Mouse (Mus musculus): ENCODE measurements around the gene Nrip3.

Nrip3 gene

DNA sequence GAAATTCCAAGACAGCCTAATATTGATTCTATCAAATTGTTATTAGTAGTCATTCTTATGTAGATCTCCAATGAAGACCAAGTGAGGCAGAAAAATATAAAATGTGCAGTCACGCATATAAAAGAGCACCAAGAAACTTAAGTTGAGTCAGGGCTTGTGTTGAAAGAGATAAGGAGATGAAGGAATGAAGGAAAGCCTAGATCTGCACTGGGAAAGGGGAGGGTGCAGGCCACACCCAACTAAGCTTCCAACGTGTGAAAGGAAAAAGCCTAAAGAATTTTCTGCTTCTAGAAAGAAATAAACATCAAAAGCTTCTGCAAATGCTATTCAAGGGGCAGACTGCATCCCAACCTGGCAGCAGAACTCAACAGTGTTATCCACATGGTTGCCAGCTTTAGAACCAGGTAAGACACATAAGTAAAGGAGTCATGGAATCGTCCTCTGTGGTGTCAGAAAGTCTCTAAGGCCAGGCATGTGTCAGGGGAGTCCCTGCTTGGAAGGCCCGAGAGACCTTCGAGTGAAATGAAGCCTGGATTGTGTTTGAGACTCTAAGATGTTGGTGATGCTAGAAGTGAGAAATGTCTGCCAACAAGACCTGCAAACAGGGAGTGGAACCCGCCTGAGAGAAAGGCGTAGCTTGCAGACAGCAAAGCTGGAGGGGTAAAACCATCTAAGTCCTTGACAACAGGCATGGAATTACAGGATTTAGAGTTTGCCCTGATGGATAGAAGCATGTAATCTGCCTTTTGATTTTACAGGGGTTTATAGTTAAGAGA is 14.1 kb downstream of the Nrip3 start:
- DNase-seq (ENCODE audit: low spot score) = no peak

DNA sequence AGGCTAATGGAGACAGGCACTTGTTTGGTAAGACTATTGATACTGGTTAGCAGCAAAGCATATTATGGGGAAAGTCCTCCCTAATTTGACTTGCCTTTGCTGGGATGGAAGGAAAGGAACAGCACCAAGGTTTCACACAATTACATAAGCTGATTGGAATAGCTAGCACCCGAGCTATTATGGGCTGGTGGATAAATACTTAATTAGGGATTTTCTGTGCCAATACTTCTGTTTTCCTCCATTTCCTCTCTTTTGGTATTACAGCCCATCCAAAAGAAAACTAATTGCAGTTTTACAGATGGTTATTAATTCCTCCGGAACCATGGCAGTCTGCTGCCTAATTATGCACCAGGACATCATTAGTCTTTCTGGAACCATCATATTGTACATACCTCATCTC is 17.8 kb downstream of the Nrip3 start:
- no peak for DNase-seq (ENCODE audit: low spot score)

DNA sequence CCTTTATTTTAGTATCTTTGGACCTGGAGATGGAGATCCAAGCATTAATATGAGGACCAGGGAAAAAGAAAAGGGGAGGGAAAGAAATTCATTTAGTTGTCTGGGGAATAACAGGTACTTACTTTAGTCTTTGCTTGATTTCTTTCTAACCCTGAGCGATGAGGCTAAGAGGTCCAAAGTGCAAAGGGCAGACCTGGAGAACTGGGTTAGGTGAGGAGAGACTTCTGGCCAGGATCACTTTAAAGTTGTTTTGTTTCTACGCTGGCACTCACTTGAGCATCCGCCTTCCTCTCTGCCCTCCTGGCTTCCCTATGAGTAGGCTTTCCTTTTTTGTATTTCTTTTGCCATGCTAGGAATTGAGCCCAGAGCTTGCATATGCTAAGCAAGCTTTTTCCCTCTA is 25.5 kb downstream of the Nrip3 start:
- no peak for DNase-seq (ENCODE audit: low spot score)

DNA sequence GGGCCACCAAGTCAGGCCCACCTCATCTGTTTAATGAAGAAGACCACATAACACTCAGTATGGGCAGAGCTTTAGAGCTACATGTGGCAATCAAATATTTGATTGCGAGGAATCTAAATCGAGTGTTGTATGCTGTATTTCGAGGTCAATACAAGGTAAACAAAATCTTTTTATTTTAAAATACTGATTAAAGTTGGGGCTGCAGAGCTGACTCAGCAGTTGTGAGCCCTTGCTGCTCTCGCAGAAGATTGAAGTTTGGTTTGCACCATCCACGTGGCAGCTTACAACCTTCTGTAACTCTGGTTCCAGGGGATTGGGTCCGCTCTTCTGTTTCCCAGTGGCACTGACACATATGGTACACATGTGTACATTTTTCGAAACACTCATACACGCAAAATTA is 27.8 kb downstream of the Nrip3 start:
- DNase-seq (ENCODE audit: low spot score) = no peak

DNA sequence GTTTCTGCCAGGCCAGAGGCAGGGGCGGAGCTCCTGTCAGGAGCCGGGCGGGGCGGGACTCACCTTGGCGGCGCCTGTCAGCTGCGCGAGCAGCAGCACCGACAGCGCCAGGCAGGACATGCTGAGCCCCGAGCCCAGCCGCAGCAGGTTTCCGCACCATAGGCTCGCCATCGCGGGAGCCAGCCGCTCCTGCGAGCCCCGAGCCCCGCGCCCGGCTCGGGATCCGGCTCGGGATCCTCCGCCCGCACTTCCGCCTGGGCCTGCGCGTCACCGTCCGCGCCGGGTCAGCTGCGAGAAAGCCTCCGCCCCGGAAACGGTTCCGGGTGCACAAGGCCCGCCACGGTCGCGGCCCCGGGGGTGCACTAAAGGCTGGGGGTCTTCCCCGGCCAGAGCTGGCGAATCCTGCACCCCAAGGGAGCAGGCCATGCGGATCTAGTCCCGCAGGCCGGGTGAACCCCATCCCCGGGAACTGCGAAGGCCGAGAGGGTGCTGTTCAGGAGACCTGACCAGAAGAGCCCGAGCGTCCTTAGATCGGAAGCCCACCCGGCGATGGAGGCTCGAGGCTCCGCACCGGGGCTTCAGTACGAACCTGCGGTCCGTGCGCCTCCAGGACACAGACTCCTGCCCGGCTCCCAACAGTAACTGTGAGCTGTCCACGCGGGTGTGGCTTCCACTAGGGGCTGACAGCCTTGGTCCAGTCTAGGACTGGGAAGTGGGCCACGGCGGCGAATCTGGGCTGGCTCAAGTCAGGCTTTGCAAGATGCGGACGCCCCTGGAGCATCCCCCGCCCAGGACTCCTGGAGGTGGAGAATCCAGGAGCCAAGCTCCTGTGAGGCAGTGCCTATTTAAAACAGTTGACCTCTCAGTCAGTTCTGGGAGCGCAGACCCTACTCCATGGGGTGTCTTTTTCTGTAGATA is 29.6 kb downstream of the Nrip3 start, which contains the start of gene Tmem9b:
Gene Tmem9b, minus strand, starts transcription at position 868 of the 918 bp plus-strand sequence.
- peak; percentile 84 for DNase-seq (ENCODE audit: low spot score)

DNA sequence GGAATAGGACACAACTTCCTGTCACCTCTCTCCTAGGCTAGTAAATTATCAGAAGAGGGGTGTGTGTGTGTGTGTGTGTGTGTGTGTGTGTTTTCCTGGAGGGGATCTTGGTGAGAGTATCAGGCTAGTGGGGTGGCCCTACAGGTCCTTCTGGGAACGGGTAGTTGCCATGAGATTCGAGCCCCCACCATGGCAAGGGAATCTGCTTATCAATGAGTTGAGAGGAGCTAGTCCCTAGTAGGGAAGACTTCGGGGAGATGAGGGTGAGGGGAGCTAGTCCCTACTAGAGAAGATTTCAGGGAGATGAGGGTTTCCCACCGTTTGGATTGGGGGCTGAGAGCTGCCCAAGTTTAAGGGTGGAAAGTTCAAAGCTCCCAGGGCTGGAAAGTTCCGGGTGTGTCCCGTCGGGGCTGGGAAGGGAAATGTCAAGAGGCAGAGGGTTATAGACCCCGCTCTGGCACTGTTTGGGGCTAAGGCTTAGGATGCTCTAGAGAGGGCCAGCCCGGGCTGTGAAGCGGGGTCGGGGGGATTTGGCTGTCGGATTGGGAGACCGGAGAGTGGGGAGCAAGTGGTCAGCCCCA is 30.3 kb downstream of the Nrip3 start:
- no peak for DNase-seq (ENCODE audit: low spot score)

DNA sequence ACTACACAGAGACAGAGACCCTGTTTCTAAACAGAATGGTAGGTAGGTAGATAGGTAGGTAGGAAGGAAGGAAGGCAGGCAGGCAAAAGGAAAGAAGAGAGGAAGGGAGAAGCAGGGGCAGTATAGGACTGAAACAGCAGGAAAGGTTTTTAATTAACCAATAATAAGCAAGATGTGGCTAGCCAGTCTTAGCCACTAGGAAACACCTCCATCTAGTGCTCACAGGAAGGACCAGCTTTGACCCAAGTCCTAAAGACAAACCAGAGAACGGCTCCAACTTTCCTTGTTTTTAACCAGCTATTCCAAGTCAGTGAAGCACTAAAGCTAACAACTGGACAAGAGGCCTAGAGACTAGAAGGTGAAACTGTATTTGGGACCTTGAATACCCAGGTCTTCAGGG is 34.1 kb downstream of the Nrip3 start:
- no peak for DNase-seq (ENCODE audit: low spot score)

DNA sequence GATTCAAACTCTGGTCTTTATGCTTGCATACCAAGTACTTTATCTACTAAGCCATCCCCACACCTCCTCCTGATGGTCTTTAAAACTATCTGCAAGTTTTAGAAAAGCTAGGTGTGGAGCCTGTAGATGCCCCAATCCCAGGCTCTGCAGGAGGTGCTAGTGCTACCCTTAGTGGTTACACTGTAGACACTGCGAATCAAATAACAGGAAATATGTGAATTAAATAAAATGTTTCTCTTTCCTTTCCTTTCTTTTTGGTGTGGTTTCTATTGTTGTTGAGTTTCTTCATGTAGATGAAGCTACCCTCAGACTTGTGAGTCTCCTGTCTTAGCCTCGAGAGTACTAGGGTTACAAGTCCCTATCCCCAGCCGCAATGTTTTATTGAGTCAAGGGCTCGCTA is 40.1 kb downstream of the Nrip3 start:
- no peak for DNase-seq (ENCODE audit: low spot score)

DNA sequence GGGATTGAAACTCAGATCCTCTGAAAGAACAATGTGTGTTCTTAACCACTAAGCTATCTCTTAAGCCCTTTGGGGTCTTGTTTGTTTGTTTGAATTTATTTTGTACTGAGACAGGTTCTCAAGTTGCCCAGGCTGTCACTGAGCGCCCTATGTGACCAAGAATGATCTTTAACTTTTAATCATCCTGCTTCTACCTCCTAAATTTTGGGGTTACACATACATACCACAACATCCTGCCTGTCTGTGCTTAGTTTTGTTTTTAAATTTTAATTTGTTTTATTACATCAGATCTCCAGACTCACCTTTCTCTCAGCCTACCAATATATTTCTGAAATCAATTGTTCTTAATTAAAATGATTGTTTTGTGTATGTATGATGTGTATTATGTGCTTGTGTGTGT is 40.8 kb downstream of the Nrip3 start:
- DNase-seq (ENCODE audit: low spot score) = no peak

DNA sequence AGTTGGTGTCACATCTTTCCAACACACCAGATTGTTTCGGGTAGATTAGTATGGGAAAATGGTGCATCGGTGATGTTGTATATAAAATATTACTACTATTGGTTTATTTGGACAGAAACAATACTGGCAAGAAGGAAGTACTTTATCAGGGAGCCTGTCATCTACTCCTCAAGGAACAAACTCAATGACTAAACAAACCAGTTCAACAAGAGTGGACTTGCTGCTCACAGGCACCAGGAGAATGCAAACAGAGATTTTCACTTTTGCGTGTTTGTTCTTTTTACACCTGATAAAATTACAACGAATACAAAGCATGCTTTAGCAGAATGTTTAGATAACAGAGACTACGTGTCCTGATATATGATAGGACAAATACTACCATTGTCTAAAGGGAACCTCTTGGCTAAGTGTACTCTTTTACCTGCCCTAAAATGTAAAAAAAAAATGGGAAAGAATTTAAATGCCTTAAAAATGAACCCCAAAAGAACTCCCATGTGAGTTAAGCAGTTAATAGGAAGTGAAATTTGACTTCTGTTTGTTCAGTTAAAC is 41.9 kb downstream of the Nrip3 start:
- DNase-seq (ENCODE audit: low spot score) = no peak

DNA sequence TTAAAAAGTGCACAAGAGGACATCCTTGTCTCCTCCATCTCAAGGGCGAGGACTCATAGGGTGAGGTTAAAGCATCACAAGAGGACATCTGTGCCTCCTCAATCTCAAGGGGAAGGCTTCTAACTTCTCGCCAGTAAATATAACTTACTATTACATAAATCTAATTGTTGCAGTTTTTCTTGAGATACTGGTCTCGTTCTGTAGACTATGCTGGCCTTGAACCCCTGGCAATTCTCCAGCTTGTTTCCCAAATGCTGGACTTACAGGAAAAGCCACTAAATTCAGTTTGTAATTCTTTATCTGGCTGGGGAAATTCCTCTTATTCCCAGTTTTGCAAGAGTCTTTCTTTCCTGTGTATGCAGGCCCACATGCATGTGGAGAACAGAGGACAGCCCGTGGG is 47.0 kb downstream of the Nrip3 start:
- DNase-seq (ENCODE audit: low spot score) = no peak

DNA sequence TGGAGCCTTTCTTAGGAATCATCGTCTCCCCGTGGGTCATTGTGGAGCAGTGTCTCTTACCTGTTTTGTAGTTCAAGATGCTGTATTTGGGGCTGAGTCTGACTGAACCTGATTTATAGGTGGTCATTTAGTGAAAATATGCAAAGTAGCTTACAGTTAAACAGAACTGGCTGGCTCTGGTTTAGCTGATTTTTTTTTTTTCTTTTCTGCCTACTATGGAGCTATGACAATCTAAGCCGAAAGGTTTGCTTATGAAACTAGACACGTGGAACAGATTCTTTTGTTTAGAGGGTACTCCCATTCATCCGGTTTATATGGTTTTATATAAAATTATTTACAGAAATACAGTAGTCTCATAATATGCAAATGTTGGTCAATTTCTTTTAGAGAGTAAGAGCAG is 50.2 kb downstream of the Nrip3 start, which contains the start of gene Ascl3:
Gene Ascl3, minus strand, starts transcription at position 101 of the 400 bp plus-strand sequence.
- no peak for DNase-seq (ENCODE audit: low spot score)

DNA sequence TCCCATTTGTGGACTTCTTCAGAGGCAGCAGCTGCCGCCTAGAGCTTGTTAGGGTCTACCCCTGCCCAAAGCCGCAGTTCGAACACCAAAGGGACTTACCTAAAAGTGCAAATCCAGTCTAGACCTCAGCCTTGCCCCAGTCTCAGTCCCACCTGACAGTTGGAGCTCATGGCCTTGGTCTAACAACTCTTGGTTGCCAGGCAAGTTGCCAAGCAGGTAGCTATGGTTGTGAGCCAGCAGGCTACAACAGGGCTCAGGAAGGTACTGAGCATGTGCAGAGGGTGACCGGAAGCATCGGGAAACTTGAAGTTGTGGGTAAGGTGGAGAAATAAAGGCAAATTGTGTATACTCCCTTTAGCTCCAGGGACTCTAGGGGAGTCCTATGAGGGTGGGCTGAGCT is 58.1 kb downstream of the Nrip3 start, which contains the start of gene BC051019:
Gene BC051019, minus strand, starts transcription at position 154 of the 400 bp plus-strand sequence.
- DNase-seq (ENCODE audit: low spot score) = no peak

DNA sequence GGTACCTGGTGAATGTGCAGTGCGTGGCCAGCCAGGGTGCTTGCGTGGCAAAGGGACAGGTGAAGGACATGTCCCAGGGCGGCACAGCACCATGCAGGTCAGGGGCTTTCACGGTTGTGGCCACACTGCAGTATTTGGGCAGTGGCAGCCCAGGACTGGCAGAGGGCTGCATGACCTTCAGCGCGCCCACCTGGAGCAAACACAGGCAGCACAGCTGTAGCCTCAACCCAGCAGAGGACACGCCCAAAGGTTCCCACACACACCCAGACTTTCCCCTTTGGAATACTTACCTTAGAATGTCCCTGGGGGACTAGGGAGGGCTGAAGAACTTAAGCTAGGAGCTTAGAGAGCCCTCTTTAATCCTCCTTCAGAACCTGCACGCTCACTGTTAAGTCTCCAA is 58.7 kb downstream of the Nrip3 start:
- no peak for DNase-seq (ENCODE audit: low spot score)

DNA sequence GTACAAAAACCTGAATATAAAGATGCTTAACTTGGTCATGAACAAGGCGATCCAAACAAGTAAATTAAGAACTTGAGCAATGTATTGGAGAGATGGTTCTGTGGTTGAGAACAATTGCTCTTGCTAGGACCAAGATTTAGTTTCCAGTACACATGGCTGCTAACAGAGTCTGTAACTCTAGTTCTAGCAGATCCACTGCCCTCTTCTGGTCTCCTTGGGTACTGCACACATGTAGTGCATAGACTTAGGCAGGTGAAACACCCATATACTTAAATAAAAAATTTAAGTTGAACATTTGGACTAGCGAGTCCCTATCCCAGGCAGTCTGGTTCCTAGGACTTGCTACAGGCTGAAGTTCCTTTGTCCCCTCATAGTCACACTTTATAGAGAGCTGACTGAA is 59.2 kb downstream of the Nrip3 start:
- DNase-seq (ENCODE audit: low spot score) = no peak

DNA sequence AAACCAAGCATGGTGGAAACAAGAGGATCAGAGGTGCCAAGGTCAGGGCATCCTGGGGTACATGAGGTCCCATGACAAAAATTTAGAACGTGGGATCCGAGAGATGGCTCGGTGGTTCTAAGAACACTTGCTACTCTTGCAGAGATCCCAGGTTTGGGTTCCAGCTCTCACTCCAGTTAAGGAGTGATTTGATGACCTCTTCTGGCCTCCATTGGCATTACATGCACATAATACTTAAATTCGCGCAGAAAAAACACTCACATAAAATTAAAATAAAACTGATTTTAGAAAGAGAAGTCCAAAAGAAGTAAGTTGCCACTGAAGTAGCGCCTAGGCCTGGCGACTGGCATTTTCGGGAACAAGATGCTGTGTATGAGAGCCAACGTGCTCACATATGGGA is 62.5 kb downstream of the Nrip3 start:
- DNase-seq (ENCODE audit: low spot score) = peak; percentile 68

DNA sequence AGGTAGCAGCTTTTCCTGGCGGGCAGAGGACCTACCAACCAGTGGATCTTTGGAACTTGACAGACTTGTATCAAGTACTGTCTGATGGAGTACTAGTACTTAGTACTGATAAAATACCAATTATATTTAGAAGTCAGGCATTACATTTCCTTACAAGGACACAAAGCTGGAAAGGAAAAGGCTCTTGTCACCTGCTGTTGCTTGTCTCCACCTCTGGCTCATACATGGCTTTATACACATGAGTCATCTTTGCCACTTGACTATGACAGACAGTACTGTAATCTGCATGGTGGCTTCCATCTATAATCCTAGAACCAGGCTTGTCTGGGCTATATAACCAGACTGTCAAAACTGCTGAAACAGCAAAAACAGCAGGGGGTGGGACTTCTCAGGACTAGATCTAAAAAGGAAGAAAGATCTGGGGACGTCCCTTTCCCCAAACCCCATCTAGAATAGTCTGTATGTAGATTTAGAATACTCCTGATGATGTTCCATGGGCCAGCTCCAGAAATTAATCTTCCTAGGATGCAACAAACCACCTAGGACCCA is 68.3 kb downstream of the Nrip3 start:
- no peak for DNase-seq (ENCODE audit: low spot score)

DNA sequence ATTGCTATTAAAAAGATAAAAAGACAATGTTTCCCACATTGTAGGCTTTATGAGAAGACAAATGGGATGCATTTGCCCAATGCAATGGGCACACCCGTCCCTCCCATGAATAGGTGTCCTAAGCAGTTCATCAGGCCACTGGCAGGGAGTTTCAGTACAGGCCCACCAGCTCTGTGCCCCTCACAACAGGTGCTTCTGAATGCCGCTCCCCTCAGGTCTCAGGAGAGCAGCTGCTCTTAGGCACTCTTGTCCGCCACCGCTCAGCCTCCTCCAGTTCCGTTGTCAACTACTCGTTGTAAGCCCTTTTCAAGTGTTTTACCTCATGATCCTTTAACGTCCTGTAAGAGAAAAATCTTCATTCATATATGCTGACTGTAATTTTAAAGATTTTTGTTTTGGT is 69.6 kb downstream of the Nrip3 start:
- no peak for DNase-seq (ENCODE audit: low spot score)

DNA sequence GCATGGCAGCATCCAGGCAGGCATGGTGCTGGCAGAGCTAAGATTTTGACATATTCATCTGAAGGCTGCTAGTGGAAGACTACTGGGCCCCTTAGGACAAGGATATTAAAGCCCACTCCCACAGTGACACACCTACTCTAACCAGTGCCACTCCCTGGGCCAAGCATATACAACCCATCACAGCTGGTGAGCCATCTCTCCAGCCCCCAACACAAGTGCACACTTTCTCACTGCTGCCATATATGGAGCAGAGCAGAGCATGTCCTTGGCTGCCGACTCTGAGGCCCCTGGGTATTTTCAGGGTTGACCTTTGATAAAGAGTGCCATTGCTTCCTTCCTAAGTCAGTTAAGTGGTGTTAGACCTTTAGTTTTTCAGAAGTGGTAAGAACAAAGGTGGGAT is 71.8 kb downstream of the Nrip3 start:
- no peak for DNase-seq (ENCODE audit: low spot score)

DNA sequence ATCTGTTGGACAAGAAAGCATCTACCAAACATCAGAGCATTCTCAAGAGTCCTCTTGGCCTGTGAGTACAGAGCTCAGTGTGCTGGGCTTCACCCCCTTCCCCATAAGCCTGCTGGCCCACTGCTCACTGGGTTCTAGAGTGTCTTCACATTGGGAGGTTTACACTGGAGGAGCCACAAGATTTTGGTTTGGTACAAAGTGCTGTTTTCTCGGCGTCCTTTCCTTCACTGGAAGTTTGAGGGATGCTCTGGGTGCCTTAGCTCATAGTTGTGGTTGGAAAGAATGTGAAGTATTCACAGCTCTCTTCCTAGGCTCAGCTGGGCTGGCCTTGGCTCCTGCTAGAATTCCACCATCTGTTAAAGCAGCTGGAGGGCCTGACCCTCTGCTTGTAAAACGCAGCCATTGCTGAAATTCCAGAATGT is 72.9 kb downstream of the Nrip3 start:
- peak; percentile 15 for DNase-seq (ENCODE audit: low spot score)

Data from embryo, embryonic 10 days (tissue).